Mouse (Mus musculus) embryonic facial prominence, embryonic 15.5 days (tissue): Measurements from ENCODE around the gene Fut8. TPM values are rescaled to one million over a fixed set of nuclear protein-coding genes. Genes with fewer than 3 reads are reported as not detected.

ENCODE experiments used
- ATAC-seq: fragments of 200-750 bp; cut with Nextera tagmentation; 2 replicates; pipeline ENCODE4 v1.8.0; 2017; ENCODE audit warnings: low read depth, moderate TSS enrichment; ENCODE audit not compliant: insufficient number of reproducible peaks, low FRiP score, low TSS enrichment
- H3K27ac ChIP-seq: fragments of 300-500 bp; sonication (generic); replicated peaks from 2 replicates; pipeline ENCODE4 v1.5.1; 2015; ENCODE audit warnings: mild to moderate bottlenecking, inconsistent platforms
- H3K27me3 ChIP-seq: fragments of 300-500 bp; sonication (generic); 2 replicates; pipeline ENCODE4 v1.6.1; 2015; ENCODE audit warnings: inconsistent platforms
- H3K36me3 ChIP-seq: fragments of 300-500 bp; sonication (generic); 2 replicates; pipeline ENCODE4 v1.6.1; 2015; ENCODE audit warnings: mild to moderate bottlenecking, inconsistent platforms
- H3K4me1 ChIP-seq: fragments of 300-500 bp; sonication (generic); 2 replicates; pipeline ENCODE4 v1.6.1; 2015; ENCODE audit warnings: inconsistent platforms
- H3K4me2 ChIP-seq: fragments of 300-500 bp; sonication (generic); replicated peaks from 2 replicates; pipeline ENCODE4 v1.6.1; 2015; ENCODE audit warnings: mild to moderate bottlenecking, inconsistent platforms
- H3K4me3 ChIP-seq: fragments of 300-500 bp; sonication (generic); replicated peaks from 2 replicates; pipeline ENCODE4 v1.5.1; 2015; ENCODE audit warnings: mild to moderate bottlenecking, inconsistent platforms
- H3K9ac ChIP-seq: fragments of 300-500 bp; sonication (generic); 2 replicates; pipeline ENCODE4 v1.6.1; 2015; ENCODE audit warnings: inconsistent platforms
- H3K9me3 ChIP-seq: fragments of 300-500 bp; sonication (generic); replicated peaks from 2 replicates; pipeline ENCODE4 v1.6.1; 2016; ENCODE audit warnings: inconsistent platforms
- WGBS: fragments of 180-500 bp; shearing (Covaris S2); methylation state at CpG from one replicate; pipeline ENCODE4 v1.1.7; 2015; 5-methylcytosine and 5-hydroxymethylcytosine counted together
- polyA plus RNA-seq: library from polyadenylated mRNA; unstranded; fragments of >200 nt; fragmentation: Nextera tagmentation; extraction: Ambion mirVana; gene quantifications from 2 replicates; pipeline ENCODE4 v1.2.1, GENCODE M21; 2015

Fut8 gene
- polyA plus RNA-seq, 1 experiment from 2014 or later = 23.8 TPM

- ATAC-seq = no peak
- WGBS = 77% methylated on average over 2 of the region's 2 CpGs
- Histone ChIP-seq H3K9me3 (no peaks in the 10 kb centered on the region), H3K4me3 (no peak overlapping the region), H3K27me3 (no peaks in the 10 kb centered on the region), H3K9ac (no peak overlapping the region), H3K4me1 (no peaks in the 10 kb centered on the region), H3K4me2 (no peak overlapping the region), H3K36me3 (no peaks in the 10 kb centered on the region), H3K27ac (no peak overlapping the region)
Measured at GRCm38 (mm10) chr12:77479931-77480330, 242.0 kb downstream of the Fut8 start.

- Histone ChIP-seq H3K27me3 (no peaks in the 10 kb centered on the region), H3K36me3 (no peaks in the 10 kb centered on the region), H3K9me3 (no peaks in the 10 kb centered on the region), H3K27ac (no peak overlapping the region), H3K4me3 (no peak overlapping the region), H3K4me1 (no peaks in the 10 kb centered on the region), H3K4me2 (no peak overlapping the region), H3K9ac (no peak overlapping the region)
- 81% methylated on average over 1 of the region's 1 CpGs for WGBS
- no peak for ATAC-seq
Measured at GRCm38 (mm10) chr12:77481153-77481552, 243.2 kb downstream of the Fut8 start.

- H3K36me3 ChIP-seq = no peaks in the 10 kb centered on the region
Measured at GRCm38 (mm10) chr12:77481799-77482198, 243.9 kb downstream of the Fut8 start.

GRCm38 (mm10) chr12:77483180-77483855, 245.4 kb downstream of the Fut8 start:
- no peaks in the 10 kb centered on the region for H3K4me1 ChIP-seq
- H3K9ac ChIP-seq = no peak overlapping the region
- no peak overlapping the region for H3K4me3 ChIP-seq
- no peaks in the 10 kb centered on the region for H3K36me3 ChIP-seq
- H3K4me2 ChIP-seq = no peak overlapping the region
- ATAC-seq = no peak
- no peak overlapping the region for H3K27ac ChIP-seq
- WGBS = 60% methylated on average over 9 of the region's 9 CpGs
- no peaks in the 10 kb centered on the region for H3K27me3 ChIP-seq
- H3K9me3 ChIP-seq = no peaks in the 10 kb centered on the region

More at GRCm38 (mm10) chr12:77481799-77482198, 243.9 kb downstream of the Fut8 start:
- H3K9me3 ChIP-seq = no peaks in the 10 kb centered on the region
- no peaks in the 10 kb centered on the region for H3K4me1 ChIP-seq
- H3K27ac ChIP-seq = no peak overlapping the region
- no peak overlapping the region for H3K4me3 ChIP-seq
- no peak overlapping the region for H3K9ac ChIP-seq
- no peak for ATAC-seq
- no peak overlapping the region for H3K4me2 ChIP-seq
- H3K27me3 ChIP-seq = no peaks in the 10 kb centered on the region
- WGBS = 80% methylated on average over 3 of the region's 3 CpGs

- Histone ChIP-seq H3K4me3 (no peak overlapping the region), H3K4me2 (no peak overlapping the region), H3K4me1 (no peaks in the 10 kb centered on the region), H3K27ac (no peak overlapping the region), H3K36me3 (no peaks in the 10 kb centered on the region), H3K9me3 (no peaks in the 10 kb centered on the region), H3K9ac (no peak overlapping the region), H3K27me3 (no peaks in the 10 kb centered on the region)
- WGBS = 78% methylated on average over 3 of the region's 3 CpGs
- no peak for ATAC-seq
Measured at GRCm38 (mm10) chr12:77484761-77485160, 246.8 kb downstream of the Fut8 start.

- 94% methylated on average over 3 of the region's 3 CpGs for WGBS
- Histone ChIP-seq H3K9me3 (no peaks in the 10 kb centered on the region), H3K4me1 (no peaks in the 10 kb centered on the region), H3K9ac (no peak overlapping the region), H3K27ac (no peak overlapping the region), H3K36me3 (no peaks in the 10 kb centered on the region), H3K4me3 (no peak overlapping the region), H3K27me3 (no peaks in the 10 kb centered on the region), H3K4me2 (no peak overlapping the region)
- ATAC-seq = no peak
Measured at GRCm38 (mm10) chr12:77491478-77491877, 253.6 kb downstream of the Fut8 start.

GRCm38 (mm10) chr12:77495781-77496180, 257.9 kb downstream of the Fut8 start:
- no peak overlapping the region for H3K4me3 ChIP-seq
- H3K4me2 ChIP-seq = no peak overlapping the region
- no peak for ATAC-seq
- H3K27me3 ChIP-seq = no peaks in the 10 kb centered on the region
- H3K36me3 ChIP-seq = no peaks in the 10 kb centered on the region
- H3K4me1 ChIP-seq = no peaks in the 10 kb centered on the region
- no peaks in the 10 kb centered on the region for H3K9me3 ChIP-seq
- H3K27ac ChIP-seq = no peak overlapping the region
- no peak overlapping the region for H3K9ac ChIP-seq
- WGBS = 92% methylated on average over 1 of the region's 1 CpGs

- Histone ChIP-seq H3K9ac (no peak overlapping the region), H3K36me3 (no peaks in the 10 kb centered on the region), H3K4me3 (no peak overlapping the region), H3K4me2 (no peak overlapping the region), H3K9me3 (no peaks in the 10 kb centered on the region), H3K27me3 (no peaks in the 10 kb centered on the region), H3K4me1 (no peaks in the 10 kb centered on the region), H3K27ac (no peak overlapping the region)
- no peak for ATAC-seq
- 62% methylated on average over 2 of the region's 2 CpGs for WGBS
Measured at GRCm38 (mm10) chr12:77498153-77498552, 260.2 kb downstream of the Fut8 start.

- Histone ChIP-seq H3K9me3 (no peaks in the 10 kb centered on the region), H3K27me3 (no peaks in the 10 kb centered on the region), H3K4me3 (no peak overlapping the region), H3K36me3 (no peaks in the 10 kb centered on the region), H3K4me2 (no peak overlapping the region), H3K4me1 (no peaks in the 10 kb centered on the region), H3K9ac (no peak overlapping the region), H3K27ac (no peak overlapping the region)
- WGBS = 65% methylated on average over 5 of the region's 5 CpGs
- ATAC-seq = no peak
Measured at GRCm38 (mm10) chr12:77500439-77501055, 262.6 kb downstream of the Fut8 start.

GRCm38 (mm10) chr12:77501466-77502240, 263.7 kb downstream of the Fut8 start:
- Histone ChIP-seq H3K9ac (no peak overlapping the region), H3K36me3 (no peaks in the 10 kb centered on the region), H3K4me2 (no peak overlapping the region), H3K4me3 (no peak overlapping the region), H3K4me1 (no peaks in the 10 kb centered on the region), H3K27ac (no peak overlapping the region), H3K27me3 (no peaks in the 10 kb centered on the region), H3K9me3 (no peaks in the 10 kb centered on the region)
- ATAC-seq = no peak
- WGBS = 62% methylated on average over 7 of the region's 7 CpGs

- Histone ChIP-seq H3K9me3 (no peaks in the 10 kb centered on the region), H3K9ac (no peak overlapping the region), H3K4me1 (no peaks in the 10 kb centered on the region), H3K36me3 (no peaks in the 10 kb centered on the region), H3K4me2 (no peak overlapping the region), H3K4me3 (no peak overlapping the region), H3K27ac (no peak overlapping the region), H3K27me3 (no peaks in the 10 kb centered on the region)
- WGBS = 89% methylated on average over 3 of the region's 3 CpGs
- no peak for ATAC-seq
Measured at GRCm38 (mm10) chr12:77502243-77502642, 264.3 kb downstream of the Fut8 start.
